Mouse (Mus musculus): Measurements from ENCODE around the gene Hnf4a. TPM values are rescaled to one million over a fixed set of nuclear protein-coding genes. Genes with fewer than 3 reads are reported as not detected.

The Hnf4a gene
- total and polyA plus RNA-seq, 3 experiments = not detected

GRCm38 (mm10) chr2:163606161-163606560 is 99.6 kb downstream of the Hnf4a start:
- dilution Hi-C loops (cut with MboI; ENCODE audit: extremely low pct_ligation_motif_present, extremely low pct_unique_long_range_greater_than_20kb, low sequenced_read_pairs) (no loop called here), in situ Hi-C loops (cut with MboI; ENCODE audit: low pct_ligation_motif_present, low pct_unique_long_range_greater_than_20kb, low sequenced_read_pairs) (loop anchor here (5.0 kb wide), 1 partner anchor 111 kb away; no protein-coding TSS in a partner anchor)
- peaks cover 14 to 67% of the 10 kb centered on the region in 2 experiments for H3K4me1 ChIP-seq (ENCODE audit: control insufficient read depth in 1 of 2, insufficient read depth in 2 of 2)

GRCm38 (mm10) chr2:163608008-163608407 is 101.4 kb downstream of the Hnf4a start:
- no peak overlapping the region for H3K27ac ChIP-seq (ENCODE audit: insufficient read depth, low read depth)
- H3K79me2 ChIP-seq (replicated peaks; ENCODE audit: control insufficient read depth, extremely low read depth, insufficient read depth, poor library complexity, severe bottlenecking) = peaks cover 31% of the 10 kb centered on the region
- DNase-seq (ENCODE audit: extremely low read depth) = no peak
- peaks cover 14 to 61% of the 10 kb centered on the region in 2 experiments for H3K4me1 ChIP-seq (ENCODE audit: control insufficient read depth in 1 of 2, insufficient read depth in 2 of 2)
- no peaks in the 10 kb centered on the region for H3K9me3 ChIP-seq (replicated peaks; ENCODE audit: low read length)
- dilution Hi-C loops (cut with MboI; ENCODE audit: extremely low pct_ligation_motif_present, extremely low pct_unique_long_range_greater_than_20kb, low sequenced_read_pairs) (no loop called here), in situ Hi-C loops (cut with MboI; ENCODE audit: low pct_ligation_motif_present, low pct_unique_long_range_greater_than_20kb, low sequenced_read_pairs) (loop anchor here (5.0 kb wide), 1 partner anchor 109 kb away; no protein-coding TSS in a partner anchor)
- no peaks in the 10 kb centered on the region for H3K27me3 ChIP-seq (replicated peaks)
- no peak overlapping the region for H3K4me3 ChIP-seq (replicated peaks in 1 of 3; ENCODE audit: low read depth in 2 of 3, low read length in 2 of 3, poor library complexity in 1 of 3)
- H3K36me3 ChIP-seq (replicated peaks in 1 of 2; ENCODE audit: control insufficient read depth in 1 of 2, insufficient read depth in 1 of 2, low read length in 1 of 2) = peaks cover 45 to 77% of the 10 kb centered on the region in 2 experiments
- no peak overlapping the region for H3K9ac ChIP-seq (ENCODE audit: insufficient read depth, low read depth)
- TF ChIP-seq ZNF384 (IDR thresholded peaks at IDR 0.05; ENCODE audit: low read depth, low read length) (no peak), JUND (conservative IDR thresholded peaks at IDR 0.05; ENCODE audit: low read depth, low read length) (no peak), PAX5 (IDR thresholded peaks at IDR 0.05; ENCODE audit: low read length) (no peak), ETS1 (conservative IDR thresholded peaks at IDR 0.05; ENCODE audit: low read depth, low read length) (no peak), USF1 (IDR thresholded peaks at IDR 0.05; ENCODE audit: low read depth, low read length) (no peak), JUN (IDR thresholded peaks at IDR 0.05; ENCODE audit: insufficient read depth, low read depth, low read length) (no peak), ZKSCAN1 (IDR thresholded peaks at IDR 0.05; ENCODE audit: borderline replicate concordance, low read depth, low read length) (no peak), TBP (conservative IDR thresholded peaks at IDR 0.05; ENCODE audit: low read depth, low read length) (no peak), IRF4 (IDR thresholded peaks at IDR 0.05; ENCODE audit: low read depth, low read length) (no peak), NRF1 (IDR thresholded peaks at IDR 0.05; ENCODE audit: low read depth, low read length) (no peak), ZMIZ1 (IDR thresholded peaks at IDR 0.05; ENCODE audit: low read depth, low read length) (no peak), ELF1 (IDR thresholded peaks at IDR 0.05; ENCODE audit: low read depth, low read length) (no peak), MXI1 (IDR thresholded peaks at IDR 0.05; ENCODE audit: low read depth, low read length) (no peak), CHD2 (IDR thresholded peaks at IDR 0.05; ENCODE audit: low read length) (no peak), HCFC1 (IDR thresholded peaks at IDR 0.05; ENCODE audit: low read depth, low read length) (no peak), MAZ (IDR thresholded peaks at IDR 0.05; ENCODE audit: low read depth, low read length) (no peak), RAD21 (IDR thresholded peaks at IDR 0.05; ENCODE audit: low read depth, low read length) (no peak), CHD1 (IDR thresholded peaks at IDR 0.05; ENCODE audit: low read depth, low read length) (no peak), UBTF (IDR thresholded peaks at IDR 0.05; ENCODE audit: low read depth, low read length) (no peak)
- no peak overlapping the region for H3K4me2 ChIP-seq (ENCODE audit: insufficient read depth, low read depth, poor library complexity, severe bottlenecking)

More at GRCm38 (mm10) chr2:163606161-163606560, 99.6 kb downstream of the Hnf4a start:
- no peak overlapping the region for H3K27ac ChIP-seq (ENCODE audit: insufficient read depth, low read depth)
- no peak overlapping the region for H3K9ac ChIP-seq (ENCODE audit: insufficient read depth, low read depth)
- H3K9me3 ChIP-seq (replicated peaks; ENCODE audit: low read length) = no peaks in the 10 kb centered on the region
- TF ChIP-seq USF2 (conservative IDR thresholded peaks at IDR 0.05; ENCODE audit: low read depth, low read length) (no peak), RAD21 (IDR thresholded peaks at IDR 0.05; ENCODE audit: low read depth, low read length) (no peak), ELF1 (IDR thresholded peaks at IDR 0.05; ENCODE audit: low read depth, low read length) (no peak), MYC (IDR thresholded peaks at IDR 0.05; ENCODE audit: low read depth, low read length) (no peak), ETS1 (conservative IDR thresholded peaks at IDR 0.05; ENCODE audit: low read depth, low read length) (no peak), E2F4 (IDR thresholded peaks at IDR 0.05; ENCODE audit: insufficient replicate concordance, low read depth, low read length) (no peak), CHD1 (IDR thresholded peaks at IDR 0.05; ENCODE audit: low read depth, low read length) (no peak), MAX (IDR thresholded peaks at IDR 0.05; ENCODE audit: low read length) (no peak), BHLHE40 (IDR thresholded peaks at IDR 0.05; ENCODE audit: low read depth, low read length) (no peak), USF1 (IDR thresholded peaks at IDR 0.05; ENCODE audit: low read depth, low read length) (no peak), TBP (conservative IDR thresholded peaks at IDR 0.05; ENCODE audit: low read depth, low read length) (no peak), RCOR1 (conservative IDR thresholded peaks at IDR 0.05; ENCODE audit: low read depth, low read length) (no peak), SIN3A (IDR thresholded peaks at IDR 0.05; ENCODE audit: low read length) (no peak), GABPA (IDR thresholded peaks at IDR 0.05; ENCODE audit: insufficient replicate concordance, low read depth, low read length) (no peak), PAX5 (IDR thresholded peaks at IDR 0.05; ENCODE audit: low read length) (no peak), MAFK (IDR thresholded peaks at IDR 0.05; ENCODE audit: insufficient replicate concordance, low read length) (no peak), NRF1 (IDR thresholded peaks at IDR 0.05; ENCODE audit: low read depth, low read length) (no peak), ZMIZ1 (IDR thresholded peaks at IDR 0.05; ENCODE audit: low read depth, low read length) (no peak)
- no peak overlapping the region for H3K4me3 ChIP-seq (replicated peaks in 1 of 3; ENCODE audit: low read depth in 2 of 3, low read length in 2 of 3, poor library complexity in 1 of 3)
- H3K79me2 ChIP-seq (replicated peaks; ENCODE audit: control insufficient read depth, extremely low read depth, insufficient read depth, poor library complexity, severe bottlenecking) = peaks cover 32% of the 10 kb centered on the region
- no peak for DNase-seq (ENCODE audit: extremely low read depth)
- H3K36me3 ChIP-seq (replicated peaks in 1 of 2; ENCODE audit: control insufficient read depth in 1 of 2, insufficient read depth in 1 of 2, low read length in 1 of 2) = peaks cover 31 to 60% of the 10 kb centered on the region in 2 experiments
- H3K4me2 ChIP-seq (ENCODE audit: insufficient read depth, low read depth, poor library complexity, severe bottlenecking) = no peak overlapping the region
- H3K27me3 ChIP-seq (replicated peaks) = no peaks in the 10 kb centered on the region
